Mouse (Mus musculus): Measurements from ENCODE around the gene Dcaf1. TPM values are rescaled to one million over a fixed set of nuclear protein-coding genes. Genes with fewer than 3 reads are reported as not detected.

Dcaf1 gene
- polyA plus RNA-seq, 1 experiment from 2014 or later: 20.8 TPM

GRCm38 (mm10) chr9:106885901-106886731 lies 64.4 kb downstream of the Dcaf1 start:
- H3K9ac ChIP-seq (ENCODE audit: low read length): peak overlapping the region; percentile 98
- no peaks in the 10 kb centered on the region for H3K27me3 ChIP-seq (ENCODE audit: control insufficient read depth, insufficient read depth, low read length)
- no peaks in the 10 kb centered on the region for H3K9me3 ChIP-seq (ENCODE audit: control insufficient read depth, low read length)
- H3K4me3 ChIP-seq (ENCODE audit: control insufficient read depth in 1 of 2, insufficient read depth in 1 of 2, low read depth in 1 of 2, low read length in 2 of 2): peak overlapping the region; percentile 73 to 88
- peaks cover 64% of the 10 kb centered on the region for H3K36me3 ChIP-seq (ENCODE audit: control insufficient read depth, insufficient read depth, low read length)
- ATAC-seq (ENCODE audit: insufficient number of reproducible peaks, insufficient read depth, low FRiP score, low read depth): no peak
- H3K4me2 ChIP-seq (ENCODE audit: low read length): peak overlapping the region; percentile 98
- WGBS: 1% methylated on average over 82 of the region's 107 CpGs
- H3K4me1 ChIP-seq (ENCODE audit: control insufficient read depth in 2 of 2, insufficient read depth in 2 of 2, low read length in 2 of 2): peaks cover 30 to 45% of the 10 kb centered on the region in 2 experiments
- H3K27ac ChIP-seq (replicated peaks in 1 of 2; ENCODE audit: control insufficient read depth in 1 of 2, insufficient read depth in 1 of 2, low read depth in 2 of 2, low read length in 2 of 2): peak overlapping the region in 1 of 2 experiments; percentile 89; a peak in 2 of 4 replicates

GRCm38 (mm10) chr9:106886828-106887702 lies 65.4 kb downstream of the Dcaf1 start, which contains the start of gene Rbm15b:
Rbm15b (minus strand) TSS chr9:106887428.
- ATAC-seq (ENCODE audit: insufficient number of reproducible peaks, insufficient read depth, low FRiP score, low read depth): peak; percentile 80
- peaks cover 54% of the 10 kb centered on the region for H3K36me3 ChIP-seq (ENCODE audit: control insufficient read depth, insufficient read depth, low read length)
- H3K27ac ChIP-seq (replicated peaks in 1 of 2; ENCODE audit: control insufficient read depth in 1 of 2, insufficient read depth in 1 of 2, low read depth in 2 of 2, low read length in 2 of 2): peak within 1 kb of the TSS; percentile 48 to 89
- H3K4me1 ChIP-seq (ENCODE audit: control insufficient read depth in 2 of 2, insufficient read depth in 2 of 2, low read length in 2 of 2): peaks cover 30 to 46% of the 10 kb centered on the region in 2 experiments
- H3K4me3 ChIP-seq (ENCODE audit: control insufficient read depth in 1 of 2, insufficient read depth in 1 of 2, low read depth in 1 of 2, low read length in 2 of 2): peak within 1 kb of the TSS; percentile 73 to 88
- 3% methylated on average over 82 of the region's 101 CpGs for WGBS
- peak within 1 kb of the TSS; percentile 98 for H3K9ac ChIP-seq (ENCODE audit: low read length)
- no peaks in the 10 kb centered on the region for H3K9me3 ChIP-seq (ENCODE audit: control insufficient read depth, low read length)
- peak within 1 kb of the TSS; percentile 98 for H3K4me2 ChIP-seq (ENCODE audit: low read length)
- no peaks in the 10 kb centered on the region for H3K27me3 ChIP-seq (ENCODE audit: control insufficient read depth, insufficient read depth, low read length)

- H3K4me1 ChIP-seq (ENCODE audit: control insufficient read depth in 2 of 2, insufficient read depth in 2 of 2, low read length in 2 of 2): peaks cover 30 to 37% of the 10 kb centered on the region in 2 experiments
- no peak overlapping the region for H3K4me2 ChIP-seq (ENCODE audit: low read length)
- H3K27me3 ChIP-seq (ENCODE audit: control insufficient read depth, insufficient read depth, low read length): no peaks in the 10 kb centered on the region
- peaks cover 43% of the 10 kb centered on the region for H3K36me3 ChIP-seq (ENCODE audit: control insufficient read depth, insufficient read depth, low read length)
- no peak overlapping the region for H3K27ac ChIP-seq (replicated peaks in 1 of 2; ENCODE audit: control insufficient read depth in 1 of 2, insufficient read depth in 1 of 2, low read depth in 2 of 2, low read length in 2 of 2)
- ATAC-seq (ENCODE audit: insufficient number of reproducible peaks, insufficient read depth, low FRiP score, low read depth): no peak
- no peak overlapping the region for H3K9ac ChIP-seq (ENCODE audit: low read length)
- H3K4me3 ChIP-seq (ENCODE audit: control insufficient read depth in 1 of 2, insufficient read depth in 1 of 2, low read depth in 1 of 2, low read length in 2 of 2): no peak overlapping the region
- 99% methylated on average over 3 of the region's 3 CpGs for WGBS
- H3K9me3 ChIP-seq (ENCODE audit: control insufficient read depth, low read length): no peaks in the 10 kb centered on the region
Observed at GRCm38 (mm10) chr9:106888346-106888745, 66.7 kb downstream of the Dcaf1 start.

GRCm38 (mm10) chr9:106889321-106889720 lies 67.6 kb downstream of the Dcaf1 start:
- Histone ChIP-seq H3K9ac (ENCODE audit: low read length) (no peak overlapping the region), H3K4me3 (ENCODE audit: control insufficient read depth in 1 of 2, insufficient read depth in 1 of 2, low read depth in 1 of 2, low read length in 2 of 2) (no peak overlapping the region), H3K27ac (replicated peaks in 1 of 2; ENCODE audit: control insufficient read depth in 1 of 2, insufficient read depth in 1 of 2, low read depth in 2 of 2, low read length in 2 of 2) (no peak overlapping the region), H3K4me1 (ENCODE audit: control insufficient read depth in 2 of 2, insufficient read depth in 2 of 2, low read length in 2 of 2) (peaks cover 25 to 29% of the 10 kb centered on the region in 2 experiments), H3K9me3 (ENCODE audit: control insufficient read depth, low read length) (no peaks in the 10 kb centered on the region), H3K27me3 (ENCODE audit: control insufficient read depth, insufficient read depth, low read length) (no peaks in the 10 kb centered on the region), H3K4me2 (ENCODE audit: low read length) (no peak overlapping the region), H3K36me3 (ENCODE audit: control insufficient read depth, insufficient read depth, low read length) (peaks cover 35% of the 10 kb centered on the region)
- ATAC-seq (ENCODE audit: insufficient number of reproducible peaks, insufficient read depth, low FRiP score, low read depth): no peak
- WGBS: 78% methylated on average over 9 of the region's 9 CpGs

GRCm38 (mm10) chr9:106890496-106891240 lies 69.0 kb downstream of the Dcaf1 start:
- Histone ChIP-seq H3K36me3 (ENCODE audit: control insufficient read depth, insufficient read depth, low read length) (peaks cover 33% of the 10 kb centered on the region), H3K9me3 (ENCODE audit: control insufficient read depth, low read length) (no peaks in the 10 kb centered on the region), H3K27ac (replicated peaks in 1 of 2; ENCODE audit: control insufficient read depth in 1 of 2, insufficient read depth in 1 of 2, low read depth in 2 of 2, low read length in 2 of 2) (0 out of 4 replicates have a peak overlapping the region, but pooled peaks of 1 of the 2 experiments have one; percentile 28), H3K27me3 (ENCODE audit: control insufficient read depth, insufficient read depth, low read length) (no peaks in the 10 kb centered on the region), H3K9ac (ENCODE audit: low read length) (peak overlapping the region; percentile 87), H3K4me2 (ENCODE audit: low read length) (peak overlapping the region; percentile 79), H3K4me1 (ENCODE audit: control insufficient read depth in 2 of 2, insufficient read depth in 2 of 2, low read length in 2 of 2) (peaks cover 11 to 16% of the 10 kb centered on the region in 2 experiments), H3K4me3 (ENCODE audit: control insufficient read depth in 1 of 2, insufficient read depth in 1 of 2, low read depth in 1 of 2, low read length in 2 of 2) (peak overlapping the region; percentile 71 to 73)
- no peak for ATAC-seq (ENCODE audit: insufficient number of reproducible peaks, insufficient read depth, low FRiP score, low read depth)
- 49% methylated on average over 8 of the region's 8 CpGs for WGBS

- peak overlapping the region; percentile 56 to 80 for H3K27ac ChIP-seq (replicated peaks in 1 of 2; ENCODE audit: control insufficient read depth in 1 of 2, insufficient read depth in 1 of 2, low read depth in 2 of 2, low read length in 2 of 2)
- peak overlapping the region; percentile 87 for H3K9ac ChIP-seq (ENCODE audit: low read length)
- peak overlapping the region; percentile 71 to 73 for H3K4me3 ChIP-seq (ENCODE audit: control insufficient read depth in 1 of 2, insufficient read depth in 1 of 2, low read depth in 1 of 2, low read length in 2 of 2)
- H3K4me1 ChIP-seq (ENCODE audit: control insufficient read depth in 2 of 2, insufficient read depth in 2 of 2, low read length in 2 of 2): peaks cover 11 to 14% of the 10 kb centered on the region in 2 experiments
- H3K4me2 ChIP-seq (ENCODE audit: low read length): peak overlapping the region; percentile 79
- no peak for ATAC-seq (ENCODE audit: insufficient number of reproducible peaks, insufficient read depth, low FRiP score, low read depth)
- no peaks in the 10 kb centered on the region for H3K27me3 ChIP-seq (ENCODE audit: control insufficient read depth, insufficient read depth, low read length)
- peaks cover 33% of the 10 kb centered on the region for H3K36me3 ChIP-seq (ENCODE audit: control insufficient read depth, insufficient read depth, low read length)
- under 1% methylated on average over 17 of the region's 17 CpGs for WGBS
- H3K9me3 ChIP-seq (ENCODE audit: control insufficient read depth, low read length): no peaks in the 10 kb centered on the region
Observed at GRCm38 (mm10) chr9:106891341-106891741, 69.7 kb downstream of the Dcaf1 start.
